Mouse (Mus musculus) liver, adult 2 months (tissue): ENCODE results near the gene Ebi3.

Source experiments
- CTCF ChIP-seq: fragments of 200-500 bp; IDR thresholded peaks from 2 replicates; pipeline ENCODE4 v1.5.1; 2011; ENCODE audit warnings: low read depth, low read length, control low read depth
- POLR2A ChIP-seq: fragments of 200-500 bp; IDR thresholded peaks from 2 replicates; pipeline ENCODE4 v1.6.1; 2011; ENCODE audit warnings: low read length, control low read depth; ENCODE audit not compliant: insufficient read depth; ENCODE audit errors: extremely low read depth

DNA sequence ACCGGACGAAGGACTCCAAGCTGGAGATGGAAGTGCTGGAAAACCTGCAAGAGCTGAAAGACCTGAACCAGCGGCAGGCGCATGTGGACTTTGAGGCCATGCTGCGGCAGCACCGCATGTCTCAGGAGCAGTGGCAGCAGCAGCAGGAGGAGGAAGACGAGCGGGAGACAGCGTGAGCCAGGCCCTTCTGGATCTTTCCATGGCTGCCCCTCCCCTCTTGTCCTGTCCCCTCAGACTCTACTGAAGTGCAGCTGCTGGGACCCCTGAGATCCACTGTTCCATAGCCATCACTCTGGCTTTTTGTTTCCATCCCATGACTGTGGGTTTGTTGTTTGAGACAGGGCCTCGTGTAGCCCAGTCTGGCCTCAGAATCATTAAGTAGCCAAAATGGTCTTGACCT is 12.1 kb downstream of the Ebi3 start:
- TF ChIP-seq CTCF (no peak), POLR2A (no peak)
